Mouse (Mus musculus): ENCODE results near the gene Rsph14. TPM values are rescaled to one million over a fixed set of nuclear protein-coding genes. Genes with fewer than 3 reads are reported as not detected.
A peak's percentile ranks its signal among the peaks of the same experiment; 100 is the strongest.

Gene Rsph14
- polyA plus RNA-seq, 1 experiment, result not detected

GRCm38 (mm10) chr10:75061341-75062188 lies 29.2 kb upstream of the Rsph14 start:
- H3K79me2 ChIP-seq (ENCODE audit: control insufficient read depth, insufficient read depth), result peaks cover 59% of the 10 kb centered on the region
- no peak for TF ChIP-seq FOSL1 (IDR thresholded peaks at IDR 0.05; ENCODE audit: insufficient read depth, low read length, poor library complexity, severe bottlenecking)
- no peak for TF ChIP-seq MAX (IDR thresholded peaks at IDR 0.05)
- no peak for TF ChIP-seq MYOG (IDR thresholded peaks at IDR 0.05; ENCODE audit: control insufficient read depth, extremely low read depth, insufficient read length)
- no peak for TF ChIP-seq MYOD1 (IDR thresholded peaks at IDR 0.05; ENCODE audit: control insufficient read depth, insufficient read length, low read depth)
- no peak for TF ChIP-seq USF1 (IDR thresholded peaks at IDR 0.05; ENCODE audit: low read depth)
- TF ChIP-seq CTCF (IDR thresholded peaks at IDR 0.05; ENCODE audit: control insufficient read depth, insufficient read depth, insufficient read length), result no peak
- TF ChIP-seq CEBPB (IDR thresholded peaks at IDR 0.05; ENCODE audit: low read depth), result no peak
- peaks cover 47% of the 10 kb centered on the region for H3K79me3 ChIP-seq (ENCODE audit: low read depth)
- H3K4me3 ChIP-seq (ENCODE audit: insufficient read depth, poor library complexity, severe bottlenecking), result peak overlapping the region; percentile 65
- H3K36me3 ChIP-seq (ENCODE audit: control insufficient read depth, insufficient read depth), result peaks cover 5% of the 10 kb centered on the region
- no peak overlapping the region for H3ac ChIP-seq (ENCODE audit: control insufficient read depth, insufficient read length, low read depth)
- no peaks in the 10 kb centered on the region for H3K27me3 ChIP-seq (ENCODE audit: control insufficient read depth, insufficient read depth, insufficient read length)

- Histone ChIP-seq H3K4me3 (ENCODE audit: insufficient read depth, poor library complexity, severe bottlenecking) (peak overlapping the region; percentile 65), H3ac (ENCODE audit: control insufficient read depth, insufficient read length, low read depth) (peak overlapping the region; percentile 76), H3K27me3 (ENCODE audit: control insufficient read depth, insufficient read depth, insufficient read length) (no peaks in the 10 kb centered on the region), H3K79me2 (ENCODE audit: control insufficient read depth, insufficient read depth) (peaks cover 52% of the 10 kb centered on the region), H3K79me3 (ENCODE audit: low read depth) (peaks cover 46% of the 10 kb centered on the region), H3K36me3 (ENCODE audit: control insufficient read depth, insufficient read depth) (peaks cover 5% of the 10 kb centered on the region)
- TF ChIP-seq MYOG (IDR thresholded peaks at IDR 0.05; ENCODE audit: control insufficient read depth, extremely low read depth, insufficient read length) (no peak), USF1 (IDR thresholded peaks at IDR 0.05; ENCODE audit: low read depth) (no peak), CEBPB (IDR thresholded peaks at IDR 0.05; ENCODE audit: low read depth) (no peak), MYOD1 (IDR thresholded peaks at IDR 0.05; ENCODE audit: control insufficient read depth, insufficient read length, low read depth) (no peak), CTCF (IDR thresholded peaks at IDR 0.05; ENCODE audit: control insufficient read depth, insufficient read depth, insufficient read length) (no peak), MAX (IDR thresholded peaks at IDR 0.05) (no peak), FOSL1 (IDR thresholded peaks at IDR 0.05; ENCODE audit: insufficient read depth, low read length, poor library complexity, severe bottlenecking) (no peak)
Measured at GRCm38 (mm10) chr10:75060843-75061235, 28.5 kb upstream of the Rsph14 start.

GRCm38 (mm10) chr10:75060217-75060842 lies 27.9 kb upstream of the Rsph14 start, which contains the start of gene Bcr:
Gene Bcr (plus strand): TSS chr10:75060592.
- peaks cover 5% of the 10 kb centered on the region for H3K36me3 ChIP-seq (ENCODE audit: control insufficient read depth, insufficient read depth)
- no peak for TF ChIP-seq MYOD1 (IDR thresholded peaks at IDR 0.05; ENCODE audit: control insufficient read depth, insufficient read length, low read depth)
- no peak for TF ChIP-seq MAX (IDR thresholded peaks at IDR 0.05)
- TF ChIP-seq CTCF (IDR thresholded peaks at IDR 0.05; ENCODE audit: control insufficient read depth, insufficient read depth, insufficient read length), result no peak
- no peak for TF ChIP-seq USF1 (IDR thresholded peaks at IDR 0.05; ENCODE audit: low read depth)
- TF ChIP-seq FOSL1 (IDR thresholded peaks at IDR 0.05; ENCODE audit: insufficient read depth, low read length, poor library complexity, severe bottlenecking), result no peak
- peak; percentile 55 for TF ChIP-seq CEBPB (IDR thresholded peaks at IDR 0.05; ENCODE audit: low read depth)
- peak within 1 kb of the TSS; percentile 65 for H3K4me3 ChIP-seq (ENCODE audit: insufficient read depth, poor library complexity, severe bottlenecking)
- peak within 1 kb of the TSS; percentile 76 for H3ac ChIP-seq (ENCODE audit: control insufficient read depth, insufficient read length, low read depth)
- peaks cover 41% of the 10 kb centered on the region for H3K79me3 ChIP-seq (ENCODE audit: low read depth)
- no peaks in the 10 kb centered on the region for H3K27me3 ChIP-seq (ENCODE audit: control insufficient read depth, insufficient read depth, insufficient read length)
- H3K79me2 ChIP-seq (ENCODE audit: control insufficient read depth, insufficient read depth), result peaks cover 46% of the 10 kb centered on the region

- Histone ChIP-seq H3ac (ENCODE audit: control insufficient read depth, insufficient read length, low read depth) (peak overlapping the region; percentile 18), H3K4me3 (ENCODE audit: insufficient read depth, poor library complexity, severe bottlenecking) (peak overlapping the region; percentile 11), H3K36me3 (ENCODE audit: control insufficient read depth, insufficient read depth) (peaks cover under 1% of the 10 kb centered on the region), H3K79me3 (ENCODE audit: low read depth) (peaks cover 31% of the 10 kb centered on the region), H3K79me2 (ENCODE audit: control insufficient read depth, insufficient read depth) (peaks cover 37% of the 10 kb centered on the region), H3K27me3 (ENCODE audit: control insufficient read depth, insufficient read depth, insufficient read length) (no peaks in the 10 kb centered on the region)
- peak; percentile 75 for TF ChIP-seq CTCF (IDR thresholded peaks at IDR 0.05; ENCODE audit: control insufficient read depth, insufficient read depth, insufficient read length)
- no peak for TF ChIP-seq MAX (IDR thresholded peaks at IDR 0.05)
Measured at GRCm38 (mm10) chr10:75059396-75059795, 27.0 kb upstream of the Rsph14 start.

- TF ChIP-seq MAX (IDR thresholded peaks at IDR 0.05) (no peak), CEBPB (IDR thresholded peaks at IDR 0.05; ENCODE audit: low read depth) (no peak)
- no peak overlapping the region for H3K4me3 ChIP-seq (ENCODE audit: insufficient read depth, poor library complexity, severe bottlenecking)
- no peak overlapping the region for H3ac ChIP-seq (ENCODE audit: control insufficient read depth, insufficient read length, low read depth)
- no peaks in the 10 kb centered on the region for H3K36me3 ChIP-seq (ENCODE audit: control insufficient read depth, insufficient read depth)
- no peaks in the 10 kb centered on the region for H3K27me3 ChIP-seq (ENCODE audit: control insufficient read depth, insufficient read depth, insufficient read length)
- H3K79me2 ChIP-seq (ENCODE audit: control insufficient read depth, insufficient read depth), result peaks cover 32% of the 10 kb centered on the region
- H3K79me3 ChIP-seq (ENCODE audit: low read depth), result peaks cover 26% of the 10 kb centered on the region
Measured at GRCm38 (mm10) chr10:75058761-75059395, 26.5 kb upstream of the Rsph14 start.

Measured in C2C12 (cell line).